ENCODE assay signal across 10 mouse cellular contexts in genomic region chr11:117991502-117992470, GRCm38 (mm10). TPM values are rescaled to one million over a fixed set of nuclear protein-coding genes. Genes with fewer than 3 reads are reported as not detected.
DNase-seq lines count a peak whose midpoint lies in the region; ATAC-seq lines count a peak whose summit lies in the region.
"Had no signal": no experiment of that assay in that cellular context is flagged by ENCODE, and none has a peak within 500 bp of the region (broad histone marks: within the 10 kb centered on the region; RNA-seq: fewer than 3 reads in every experiment).

No protein-coding gene starts in this region.

- DNase-seq in kidney, adult 11 months: peak; percentile 23
- no peak for DNase-seq in kidney, adult 18-20 months
- DNase-seq in ovary, postnatal 14 days (ENCODE audit: low spot score): no peak
- DNase-seq in thymus, postnatal 10 days (ENCODE audit: low spot score in 2 of 2): no peak
- DNase-seq: gastrocnemius, postnatal 10 days had no signal

- peak; percentile 64 for ATAC-seq in CD4-positive, CD25-positive, alpha-beta regulatory T cell, adult 4 months
- ATAC-seq in inflammation-experienced regulatory T-cells, adult 6 months: peak; percentile 57
- ATAC-seq in megakaryocyte progenitor cell, adult 5-6 weeks (replicated peaks; ENCODE audit: poor library complexity): peak; percentile 76
- ATAC-seq in megakaryocyte-erythroid progenitor cell, adult 5-6 weeks (replicated peaks; ENCODE audit: low FRiP score, low TSS enrichment, poor library complexity, severe bottlenecking): no peak
- ATAC-seq: midbrain, embryonic 15.5 days had no signal

RNA-seq across cellular contexts. Expression of gene Pgs1, which starts 5.7 kb away (rescaled TPM):
- polyA plus RNA-seq in CD4-positive, CD25-positive, alpha-beta regulatory T cell, adult 4 months (2017; shearing (Covaris generic)): 10 to 100 TPM; 34.3 to 38.8 TPM
- 10 to 100 TPM; 26.4 to 38.4 (median 36.7) TPM for polyA plus RNA-seq in inflammation-experienced regulatory T-cells, adult 6 months (2017; shearing (Covaris generic))
- total RNA-seq in megakaryocyte progenitor cell, adult 5-6 weeks (2015): 13.0 and 14.7 TPM in 2 replicates
- 15.6 and 18.7 TPM in 2 replicates for total RNA-seq in megakaryocyte progenitor cell, adult 5-6 weeks (2017)
- 20.5 and 27.5 TPM in 2 replicates for total RNA-seq in megakaryocyte-erythroid progenitor cell, adult 5-6 weeks (2014; fragmentation: Nextera tagmentation)
- total RNA-seq in megakaryocyte-erythroid progenitor cell, adult 5-6 weeks (2017): 5.6 and 6.4 TPM in 2 replicates

RNA-seq across cellular contexts. Expression of gene Socs3, which starts 21.9 kb away (rescaled TPM):
- 10 to 100 TPM; 34.4 to 35.5 TPM for polyA plus RNA-seq in CD4-positive, CD25-positive, alpha-beta regulatory T cell, adult 4 months (2017; shearing (Covaris generic))
- polyA plus RNA-seq in inflammation-experienced regulatory T-cells, adult 6 months (2017; shearing (Covaris generic)): 10 to 100 TPM; 21.7 to 47.4 (median 28.6) TPM
- total RNA-seq in megakaryocyte progenitor cell, adult 5-6 weeks (2015): 0.76 and 0.96 TPM in 2 replicates
- 0.79 and 1.1 TPM in 2 replicates for total RNA-seq in megakaryocyte progenitor cell, adult 5-6 weeks (2017)
- total RNA-seq in megakaryocyte-erythroid progenitor cell, adult 5-6 weeks (2014; fragmentation: Nextera tagmentation): not detected in 2 replicates
- total RNA-seq in megakaryocyte-erythroid progenitor cell, adult 5-6 weeks (2017): 2.0 and 3.5 TPM in 2 replicates
